Mouse (Mus musculus) neural tube, embryonic 15.5 days (tissue): ENCODE results near the gene Egf. TPM values are rescaled to one million over a fixed set of nuclear protein-coding genes. Genes with fewer than 3 reads are reported as not detected.

ENCODE experiments used
- microRNA-seq: library from miRNA; unstranded; fragments of <30 nt; microRNA quantifications from one replicate; pipeline ENCODE4, GENCODE M21; 2017
- polyA plus RNA-seq: library from polyadenylated mRNA; unstranded; fragments of >200 nt; fragmentation: Nextera tagmentation; extraction: Ambion mirVana; gene quantifications from 2 replicates; pipeline ENCODE4 v1.2.1, GENCODE M21; 2015

Gene Egf
- polyA plus RNA-seq, 1 experiment from 2014 or later = 1.6 TPM

Small RNA genes within 50 kb of the gene (microRNA-seq; reads per million reads assigned to microRNA genes)
- gene Gm24515 = not detected

Other genes starting within 250 kb of the Egf start
- 41.6 and 43.7 TPM in 2 replicates for gene Elovl6, start 223.0 kb downstream of the Egf start, polyA plus RNA-seq
- not detected in 2 replicates for gene Lrit3, start 48.7 kb upstream of the Egf start, polyA plus RNA-seq
- 0.14 TPM in 1 of 2 replicates, not detected in the other for gene Rrh, start 67.3 kb upstream of the Egf start, polyA plus RNA-seq
- 45.1 and 55.5 TPM in 2 replicates for gene Gar1, start 76.1 kb upstream of the Egf start, polyA plus RNA-seq
- gene Cfi, start 80.6 kb upstream of the Egf start, polyA plus RNA-seq = 0.73 and 1.1 TPM in 2 replicates
- gene Pla2g12a, start 123.3 kb upstream of the Egf start, polyA plus RNA-seq = 37.5 and 43.4 TPM in 2 replicates
- gene Casp6, start 146.1 kb upstream of the Egf start, polyA plus RNA-seq = 20.3 and 41.2 TPM in 2 replicates
- gene Mcub, start 214.9 kb upstream of the Egf start, polyA plus RNA-seq = 8.2 and 16.6 TPM in 2 replicates